Mouse (Mus musculus): Measurements from ENCODE around the gene Dlgap1.

DNA sequence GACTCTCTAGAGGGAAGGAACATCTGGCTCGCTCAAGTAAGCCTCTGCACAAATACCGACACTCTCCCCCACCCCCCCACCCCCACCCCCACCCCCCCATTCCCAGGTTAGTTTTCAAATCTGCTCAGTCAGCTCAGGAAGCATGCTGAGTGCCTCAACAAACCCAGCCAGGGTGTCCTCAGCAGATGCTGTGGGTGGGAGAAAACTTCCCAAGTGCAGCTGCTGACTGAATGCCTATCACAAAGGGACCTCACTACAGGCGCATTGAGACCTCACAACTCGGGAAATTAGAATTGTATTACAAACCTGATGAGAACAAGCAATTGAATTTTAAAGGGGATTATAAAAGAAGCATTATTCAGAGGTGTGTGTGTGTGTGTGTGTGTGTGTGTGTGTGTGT is 538.9 kb downstream of the Dlgap1 start:
- TF ChIP-seq CTCF (IDR thresholded peaks at IDR 0.05; ENCODE audit: low read depth) (no peak), EP300 (IDR thresholded peaks at IDR 0.05; ENCODE audit: low read depth) (no peak)
